Mouse (Mus musculus) liver, embryonic 14.5 days (tissue): ENCODE data around the gene Kcnq1. TPM values are rescaled to one million over a fixed set of nuclear protein-coding genes. Genes with fewer than 3 reads are reported as not detected.
A peak's percentile ranks its signal among the peaks of the same experiment; 100 is the strongest.

Source experiments
- ATAC-seq: fragments of 200-750 bp; cut with Nextera tagmentation; 2 replicates; pipeline ENCODE4 v1.8.0; 2017; ENCODE audit warnings: moderate number of reproducible peaks, mild to moderate bottlenecking, moderate library complexity; ENCODE audit not compliant: insufficient read depth
- DNase-seq, 3 experiments: peaks; one replicate each; pipeline ENCODE4 v3.0.0-alpha.2; 2012 to 2013; ENCODE audit warnings: low read depth in 3 of 3, low spot score in 3 of 3
- H3K27ac ChIP-seq: fragments of 300-500 bp; sonication (generic); 2 replicates; pipeline ENCODE4 v1.5.1; 2014; ENCODE audit warnings: moderate library complexity, mild to moderate bottlenecking, control low read depth, inconsistent platforms
- H3K27me3 ChIP-seq: fragments of 300-500 bp; sonication (generic); 2 replicates; pipeline ENCODE4 v1.6.1; 2014; ENCODE audit warnings: mild to moderate bottlenecking, low read length, moderate library complexity; ENCODE audit not compliant: control insufficient read depth, insufficient read depth
- H3K36me3 ChIP-seq: fragments of 300-500 bp; sonication (generic); replicated peaks from 2 replicates; pipeline ENCODE4 v1.6.1; 2014; ENCODE audit warnings: low read depth; ENCODE audit not compliant: control insufficient read depth, insufficient read depth
- H3K4me1 ChIP-seq, 2 experiments: fragments of 200-500 bp in 1 of 2; fragments of 300-500 bp in 1 of 2; sonication (generic) in 1 of 2; replicated peaks; 2 replicates each; pipeline ENCODE4 v1.6.1; 2012 to 2014; ENCODE audit warnings: antibody characterized with exemption in 1 of 2, inconsistent platforms in 1 of 2, low read length in 1 of 2; ENCODE audit not compliant: control insufficient read depth in 2 of 2, insufficient read depth in 2 of 2
- H3K4me2 ChIP-seq: fragments of 300-500 bp; sonication (generic); 2 replicates; pipeline ENCODE4 v1.6.1; 2014; ENCODE audit warnings: low read depth, mild to moderate bottlenecking, control low read depth, moderate library complexity
- H3K4me3 ChIP-seq, 2 experiments: fragments of 200-500 bp in 1 of 2; fragments of 300-500 bp in 1 of 2; sonication (generic) in 1 of 2; 2 replicates each; pipeline ENCODE4 v1.5.1; 2012 to 2014; ENCODE audit warnings: low read depth in 2 of 2, low read length in 2 of 2, mild to moderate bottlenecking in 2 of 2, control low read depth in 1 of 2, inconsistent platforms in 1 of 2, moderate library complexity in 1 of 2; ENCODE audit not compliant: insufficient read depth in 1 of 2
- H3K9ac ChIP-seq: fragments of 300-500 bp; sonication (generic); replicated peaks from 2 replicates; pipeline ENCODE4 v1.6.1; 2014; ENCODE audit warnings: mild to moderate bottlenecking, control low read depth, moderate library complexity
- H3K9me3 ChIP-seq: fragments of 300-500 bp; sonication (generic); 2 replicates; pipeline ENCODE4 v1.6.1; 2016; ENCODE audit warnings: low read length, mixed read lengths; ENCODE audit not compliant: control insufficient read depth
- CTCF ChIP-seq: IDR thresholded peaks from 2 replicates; pipeline ENCODE4 v1.5.1; 2016; ENCODE audit warnings: antibody characterized with exemption, low read depth, control low read depth
- EP300 ChIP-seq: IDR thresholded peaks from 2 replicates; pipeline ENCODE4 v1.6.1; 2016; ENCODE audit warnings: antibody characterized with exemption, low read depth
- WGBS: fragments of 180-500 bp; shearing (Covaris S2); extraction: QIAGEN DNeasy Blood & Tissue Kit; methylation state at CpG from one replicate; pipeline ENCODE4 v1.1.7; 2014; ENCODE audit not compliant: insufficient replicate concordance; 5-methylcytosine and 5-hydroxymethylcytosine counted together
- polyA plus RNA-seq, 2 experiments: library from polyadenylated mRNA; depleted of rRNA in 1 of 2; stranded (reverse) in 1 of 2; unstranded in 1 of 2; fragments of >200 nt; fragmentation: Nextera tagmentation in 1 of 2; extraction: Ambion mirVana in 1 of 2; gene quantifications; 2 replicates each; pipeline versions ENCODE4 v1.2.1 to v1.2.3; 2012 to 2014

Kcnq1 gene
- polyA plus RNA-seq, 2 experiments: 0.12 to 0.41 TPM

GRCm38 (mm10) chr7:143188589-143188988, 82.4 kb downstream of the Kcnq1 start:
- TF ChIP-seq CTCF (no peak), EP300 (no peak)
- H3K4me1 ChIP-seq: no peaks in the 10 kb centered on the region
- H3K4me3 ChIP-seq: no peak overlapping the region
- DNase-seq: no peak
- no peaks in the 10 kb centered on the region for H3K27me3 ChIP-seq
- H3K4me2 ChIP-seq: no peak overlapping the region
- H3K36me3 ChIP-seq: no peaks in the 10 kb centered on the region
- no peak overlapping the region for H3K9ac ChIP-seq
- no peak for ATAC-seq
- no peaks in the 10 kb centered on the region for H3K9me3 ChIP-seq
- no peak overlapping the region for H3K27ac ChIP-seq
- 55% methylated on average over 2 of the region's 2 CpGs for WGBS

- H3K36me3 ChIP-seq: no peaks in the 10 kb centered on the region
- H3K9ac ChIP-seq: no peak overlapping the region
- H3K4me1 ChIP-seq: no peaks in the 10 kb centered on the region
- DNase-seq: no peak
- H3K4me3 ChIP-seq: no peak overlapping the region
- no peak overlapping the region for H3K27ac ChIP-seq
- no peaks in the 10 kb centered on the region for H3K9me3 ChIP-seq
- WGBS: 69% methylated on average over 3 of the region's 3 CpGs
- H3K4me2 ChIP-seq: no peak overlapping the region
- H3K27me3 ChIP-seq: no peaks in the 10 kb centered on the region
- peak; percentile 44; the same call in 1 of the 2 replicates for ATAC-seq
- TF ChIP-seq CTCF (no peak), EP300 (no peak)
These were observed 84.0 kb downstream of the Kcnq1 start for GRCm38 (mm10) chr7:143189965-143190722.

- H3K9ac ChIP-seq: no peak overlapping the region
- WGBS: 73% methylated on average over 5 of the region's 5 CpGs
These were observed 84.7 kb downstream of the Kcnq1 start for GRCm38 (mm10) chr7:143190911-143191310.

GRCm38 (mm10) chr7:143192392-143192791, 86.2 kb downstream of the Kcnq1 start:
- ATAC-seq: no peak
- H3K9ac ChIP-seq: no peak overlapping the region
- no peaks in the 10 kb centered on the region for H3K4me1 ChIP-seq
- H3K36me3 ChIP-seq: no peaks in the 10 kb centered on the region
- H3K9me3 ChIP-seq: no peaks in the 10 kb centered on the region
- 71% methylated on average over 7 of the region's 7 CpGs for WGBS
- no peak overlapping the region for H3K4me2 ChIP-seq
- DNase-seq: no peak
- no peak for TF ChIP-seq EP300
- TF ChIP-seq CTCF: no peak
- H3K4me3 ChIP-seq: no peak overlapping the region
- no peak overlapping the region for H3K27ac ChIP-seq
- H3K27me3 ChIP-seq: no peaks in the 10 kb centered on the region

More at GRCm38 (mm10) chr7:143190911-143191310, 84.7 kb downstream of the Kcnq1 start:
- no peaks in the 10 kb centered on the region for H3K36me3 ChIP-seq
- DNase-seq (no peak), ATAC-seq (no peak)
- H3K27ac ChIP-seq: no peak overlapping the region
- TF ChIP-seq EP300: no peak
- TF ChIP-seq CTCF: no peak
- no peak overlapping the region for H3K4me3 ChIP-seq
- no peak overlapping the region for H3K4me2 ChIP-seq
- H3K9me3 ChIP-seq: no peaks in the 10 kb centered on the region
- H3K4me1 ChIP-seq: no peaks in the 10 kb centered on the region
- no peaks in the 10 kb centered on the region for H3K27me3 ChIP-seq

- Histone ChIP-seq H3K4me1 (no peaks in the 10 kb centered on the region), H3K27me3 (no peaks in the 10 kb centered on the region), H3K36me3 (no peaks in the 10 kb centered on the region), H3K9ac (no peak overlapping the region), H3K9me3 (no peaks in the 10 kb centered on the region), H3K4me3 (no peak overlapping the region), H3K27ac (no peak overlapping the region), H3K4me2 (no peak overlapping the region)
- ATAC-seq: no peak
- WGBS: 63% methylated on average over 7 of the region's 7 CpGs
- DNase-seq: no peak
- TF ChIP-seq EP300 (no peak), CTCF (no peak)
These were observed 87.9 kb downstream of the Kcnq1 start for GRCm38 (mm10) chr7:143194064-143194463.
